Mouse (Mus musculus) heart, embryonic 11.5 days (tissue): ENCODE data around the gene Myo1f. TPM values are rescaled to one million over a fixed set of nuclear protein-coding genes. Genes with fewer than 3 reads are reported as not detected.
A peak's percentile ranks its signal among the peaks of the same experiment; 100 is the strongest.
"Not testable (repeated sequence)": the region's sequence is repeated elsewhere in the genome, so short reads cannot be mapped to it uniquely, and the experiment has no call there.

Experiments
- ATAC-seq: fragments of 200-750 bp; cut with Nextera tagmentation; replicated peaks from 2 replicates; pipeline ENCODE4 v1.8.0; 2017; ENCODE audit warnings: moderate library complexity; ENCODE audit not compliant: insufficient number of reproducible peaks, low FRiP score, low TSS enrichment
- H3K27ac ChIP-seq: fragments of 300-500 bp; sonication (generic); 2 replicates; pipeline ENCODE4 v1.5.1; 2014; ENCODE audit warnings: mild to moderate bottlenecking, low read depth, low read length
- H3K27me3 ChIP-seq: fragments of 300-500 bp; sonication (generic); 2 replicates; pipeline ENCODE4 v1.6.1; 2014; ENCODE audit warnings: mild to moderate bottlenecking, low read length, mixed read lengths; ENCODE audit not compliant: control insufficient read depth, insufficient read depth
- H3K36me3 ChIP-seq: fragments of 300-500 bp; sonication (generic); 2 replicates; pipeline ENCODE4 v1.6.1; 2014; ENCODE audit warnings: mild to moderate bottlenecking, low read length, moderate library complexity, mixed read lengths; ENCODE audit not compliant: control insufficient read depth, insufficient read depth
- H3K4me1 ChIP-seq: fragments of 300-500 bp; sonication (generic); 2 replicates; pipeline ENCODE4 v1.6.1; 2014; ENCODE audit warnings: low read length; ENCODE audit not compliant: control insufficient read depth, insufficient read depth
- H3K4me2 ChIP-seq: fragments of 300-500 bp; sonication (generic); 2 replicates; pipeline ENCODE4 v1.6.1; 2014; ENCODE audit warnings: mild to moderate bottlenecking, moderate library complexity
- H3K4me3 ChIP-seq: fragments of 300-500 bp; sonication (generic); 2 replicates; pipeline ENCODE4 v1.5.1; 2014; ENCODE audit warnings: low read depth, low read length
- H3K9ac ChIP-seq: fragments of 300-500 bp; sonication (generic); 2 replicates; pipeline ENCODE4 v1.6.1; 2014; ENCODE audit warnings: mild to moderate bottlenecking, low read depth, low read length, moderate library complexity
- H3K9me3 ChIP-seq: fragments of 300-500 bp; sonication (generic); replicated peaks from 2 replicates; pipeline ENCODE4 v1.6.1; 2016; ENCODE audit warnings: low read length; ENCODE audit not compliant: control insufficient read depth
- WGBS: fragments of 180-500 bp; shearing (Covaris S2); extraction: QIAGEN DNeasy Blood & Tissue Kit; methylation state at CpG from one replicate; pipeline ENCODE4 v1.1.7; 2014; ENCODE audit not compliant: insufficient replicate concordance; 5-methylcytosine and 5-hydroxymethylcytosine counted together
- polyA plus RNA-seq: library from polyadenylated mRNA; unstranded; fragments of >200 nt; fragmentation: Nextera tagmentation; extraction: Ambion mirVana; gene quantifications from 2 replicates; pipeline ENCODE4 v1.2.1, GENCODE M21; 2014

Myo1f gene
- polyA plus RNA-seq, 1 experiment from 2014 or later: 1.0 TPM

GRCm38 (mm10) chr17:33600831-33601230, 45.3 kb downstream of the Myo1f start:
- 77% methylated on average over 3 of the region's 3 CpGs for WGBS

GRCm38 (mm10) chr17:33601947-33602346, 46.4 kb downstream of the Myo1f start:
- WGBS: 75% methylated on average over 12 of the region's 12 CpGs
- no peak for ATAC-seq
- H3K9ac ChIP-seq: no peak overlapping the region
- no peaks in the 10 kb centered on the region for H3K4me1 ChIP-seq
- H3K4me3 ChIP-seq: no peak overlapping the region
- no peaks in the 10 kb centered on the region for H3K9me3 ChIP-seq
- H3K27me3 ChIP-seq: no peaks in the 10 kb centered on the region
- H3K4me2 ChIP-seq: no peak overlapping the region
- no peaks in the 10 kb centered on the region for H3K36me3 ChIP-seq
- H3K27ac ChIP-seq: no peak overlapping the region

More at GRCm38 (mm10) chr17:33600831-33601230, 45.3 kb downstream of the Myo1f start:
- H3K36me3 ChIP-seq: no peaks in the 10 kb centered on the region
- no peak overlapping the region for H3K4me3 ChIP-seq
- no peaks in the 10 kb centered on the region for H3K4me1 ChIP-seq
- H3K4me2 ChIP-seq: no peak overlapping the region
- ATAC-seq: no peak
- no peaks in the 10 kb centered on the region for H3K9me3 ChIP-seq
- no peaks in the 10 kb centered on the region for H3K27me3 ChIP-seq
- H3K9ac ChIP-seq: no peak overlapping the region
- no peak overlapping the region for H3K27ac ChIP-seq

- no peak overlapping the region for H3K27ac ChIP-seq
- ATAC-seq: no peak
- WGBS: 45% methylated on average over 2 of the region's 2 CpGs
These were observed 51.8 kb downstream of the Myo1f start for GRCm38 (mm10) chr17:33607273-33607672.

GRCm38 (mm10) chr17:33610548-33610947, 55.0 kb downstream of the Myo1f start:
- no peak overlapping the region for H3K4me2 ChIP-seq
- no peaks in the 10 kb centered on the region for H3K27me3 ChIP-seq
- no peak overlapping the region for H3K9ac ChIP-seq
- no peaks in the 10 kb centered on the region for H3K36me3 ChIP-seq
- no peak for ATAC-seq
- H3K9me3 ChIP-seq: no peaks in the 10 kb centered on the region
- H3K4me3 ChIP-seq: no peak overlapping the region
- WGBS: 85% methylated on average over 7 of the region's 7 CpGs
- H3K4me1 ChIP-seq: no peaks in the 10 kb centered on the region
- no peak overlapping the region for H3K27ac ChIP-seq

More at GRCm38 (mm10) chr17:33607273-33607672, 51.8 kb downstream of the Myo1f start:
- Histone ChIP-seq H3K4me3 (no peak overlapping the region), H3K4me2 (no peak overlapping the region), H3K9me3 (no peaks in the 10 kb centered on the region), H3K4me1 (no peaks in the 10 kb centered on the region), H3K9ac (no peak overlapping the region), H3K27me3 (no peaks in the 10 kb centered on the region), H3K36me3 (no peaks in the 10 kb centered on the region)

- not testable (repeated sequence) for H3K4me1 ChIP-seq, H3K36me3 ChIP-seq, H3K9ac ChIP-seq, ATAC-seq, H3K4me2 ChIP-seq, H3K27me3 ChIP-seq, H3K9me3 ChIP-seq, H3K27ac ChIP-seq, H3K4me3 ChIP-seq
- 68% methylated on average over 5 of the region's 5 CpGs for WGBS
These were observed 58.2 kb downstream of the Myo1f start for GRCm38 (mm10) chr17:33613726-33614125.

- Histone ChIP-seq H3K4me1 (peaks cover 17% of the 10 kb centered on the region), H3K4me3 (no peak overlapping the region), H3K27ac (no peak overlapping the region), H3K4me2 (no peak overlapping the region), H3K36me3 (no peaks in the 10 kb centered on the region; the same call in 1 of the 2 replicates), H3K9me3 (no peaks in the 10 kb centered on the region), H3K9ac (no peak overlapping the region), H3K27me3 (no peaks in the 10 kb centered on the region)
- 74% methylated on average over 3 of the region's 3 CpGs for WGBS
- no peak for ATAC-seq
These were observed 71.8 kb downstream of the Myo1f start for GRCm38 (mm10) chr17:33627281-33627680.

DNA sequence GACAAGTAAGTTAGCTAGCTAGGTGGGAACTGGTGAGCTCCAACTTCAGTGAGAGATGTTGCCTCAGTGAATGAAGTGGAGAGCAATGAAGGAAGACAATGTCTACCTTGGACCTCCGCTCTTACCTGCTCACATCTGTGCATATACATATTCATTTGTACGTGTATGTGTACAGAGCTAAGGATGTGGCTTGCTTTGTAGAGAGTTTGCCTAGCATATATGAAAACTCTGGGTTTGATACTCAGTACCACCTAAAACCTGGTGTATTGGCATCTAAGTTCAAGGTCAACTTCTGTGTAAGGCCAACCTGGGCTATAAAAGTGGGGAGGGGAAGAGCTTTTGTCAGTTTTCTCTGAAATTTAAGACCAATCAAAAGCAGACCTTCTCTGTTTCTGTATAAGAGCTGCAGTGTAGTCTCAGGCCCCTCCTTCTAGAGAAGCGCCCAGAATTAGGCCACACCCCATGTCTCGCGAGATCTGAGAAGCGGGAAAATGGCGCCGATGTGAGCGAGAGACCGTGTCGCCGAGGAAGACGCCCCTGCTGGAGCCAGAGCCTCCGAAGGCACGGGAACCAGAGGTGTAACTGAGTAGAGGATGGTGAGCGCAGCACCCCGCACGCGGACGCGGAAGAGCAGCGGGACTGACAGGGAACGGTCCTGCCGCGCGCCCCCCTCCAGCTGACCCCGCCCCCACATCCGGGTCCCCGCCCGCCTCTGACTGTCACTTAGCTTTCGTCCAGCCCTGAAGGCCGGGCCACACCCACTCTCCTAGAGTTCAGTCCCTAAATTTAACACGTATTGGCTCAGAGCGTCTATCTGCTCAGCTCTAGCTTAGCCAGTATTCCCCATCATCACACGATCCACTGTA, 73.3 kb downstream of the Myo1f start, which contains the start of gene Zfp414:
TSS of gene Zfp414 (plus strand) at position 470 of the 866 bp plus-strand sequence.
- peak; percentile 92 for ATAC-seq
- peak within 1 kb of the TSS; percentile 87 for H3K4me2 ChIP-seq
- peak within 1 kb of the TSS; percentile 99 for H3K27ac ChIP-seq
- WGBS: 3% methylated on average over 32 of the region's 35 CpGs
- peak within 1 kb of the TSS; percentile 95 for H3K9ac ChIP-seq
- H3K9me3 ChIP-seq: no peaks in the 10 kb centered on the region
- H3K36me3 ChIP-seq: no peaks in the 10 kb centered on the region; the same call in 1 of the 2 replicates
- peaks cover 17% of the 10 kb centered on the region for H3K4me1 ChIP-seq
- H3K4me3 ChIP-seq: peak within 1 kb of the TSS; percentile 74
- H3K27me3 ChIP-seq: no peaks in the 10 kb centered on the region

- Histone ChIP-seq H3K4me3 (peak overlapping the region; percentile 74), H3K27me3 (no peaks in the 10 kb centered on the region), H3K27ac (peak overlapping the region; percentile 99), H3K4me1 (peaks cover 17% of the 10 kb centered on the region), H3K36me3 (no peaks in the 10 kb centered on the region; the same call in 1 of the 2 replicates), H3K9ac (peak overlapping the region; percentile 95), H3K4me2 (peak overlapping the region; percentile 87), H3K9me3 (no peaks in the 10 kb centered on the region)
- WGBS: 51% methylated on average over 12 of the region's 12 CpGs
- ATAC-seq: peak; percentile 8; the same call in 1 of the 2 replicates
These were observed 74.1 kb downstream of the Myo1f start for GRCm38 (mm10) chr17:33629487-33630125.
